Mouse (Mus musculus) lung, adult 2 months (tissue): Measurements from ENCODE around the gene Pou2f1.

ENCODE experiments used
- CTCF ChIP-seq: fragments of 200-500 bp; IDR thresholded peaks from 2 replicates; pipeline ENCODE4 v1.5.1; 2011; ENCODE audit warnings: mild to moderate bottlenecking, low read length, control low read depth; ENCODE audit not compliant: insufficient read depth
- POLR2A ChIP-seq: fragments of 200-500 bp; IDR thresholded peaks from 2 replicates; pipeline ENCODE4 v1.6.1; 2011; ENCODE audit warnings: low read depth, mild to moderate bottlenecking, control low read depth, low read length, borderline replicate concordance; ENCODE audit errors: extremely low read depth

- TF ChIP-seq CTCF: no peak
- TF ChIP-seq POLR2A: no peak
These were observed 12.1 kb upstream of the Pou2f1 start for GRCm38 (mm10) chr1:166014530-166014929.
